In genomic region chr14:121405546-121405945, GRCm38 (mm10) we compare ENCODE assay signal across 9 mouse cellular contexts. TPM values are rescaled to one million over a fixed set of nuclear protein-coding genes. Genes with fewer than 3 reads are reported as not detected.
DNase-seq lines count a peak whose midpoint lies in the region; ATAC-seq lines count a peak whose summit lies in the region.
"Had no signal": no experiment of that assay in that cellular context is flagged by ENCODE, and none has a peak within 500 bp of the region (broad histone marks: within the 10 kb centered on the region; RNA-seq: fewer than 3 reads in every experiment).

No protein-coding gene starts in this region.

- intact Hi-C loops in heart, postnatal 10 days (cut with DNase I), result no loop called here

- H3K27me3 ChIP-seq in heart, embryonic 13.5 days (replicated peaks), result no peaks in the 10 kb centered on the region
- no peaks in the 10 kb centered on the region for H3K27me3 ChIP-seq in hindbrain, embryonic 13.5 days
- no peaks in the 10 kb centered on the region for H3K27me3 ChIP-seq in midbrain, embryonic 11.5 days (ENCODE audit: control insufficient read depth, insufficient read depth, low read length)

- no peak for ATAC-seq in heart, embryonic 13.5 days (ENCODE audit: extremely low read depth, insufficient number of reproducible peaks, low FRiP score, low TSS enrichment)
- no peak for ATAC-seq in hindbrain, embryonic 13.5 days (ENCODE audit: low FRiP score)
- 0 out of 2 replicates have a peak, but pooled peaks have one; percentile 30 for ATAC-seq in midbrain, embryonic 11.5 days (ENCODE audit: low FRiP score)

- peak overlapping the region; percentile 60 for H3K4me2 ChIP-seq in heart, embryonic 13.5 days
- H3K4me2 ChIP-seq in hindbrain, embryonic 13.5 days, result peak overlapping the region; percentile 49
- peak overlapping the region; percentile 37 for H3K4me2 ChIP-seq in midbrain, embryonic 11.5 days

- H3K27ac ChIP-seq in heart, embryonic 13.5 days (replicated peaks), result no peak overlapping the region
- no peak overlapping the region for H3K27ac ChIP-seq in hindbrain, embryonic 13.5 days
- H3K27ac ChIP-seq in midbrain, embryonic 11.5 days (ENCODE audit: low read depth, low read length), result no peak overlapping the region

- no peak for DNase-seq in heart, postnatal 10 days
- peak; percentile 29 for DNase-seq in ZHBTc4 (ENCODE audit: low read depth, low spot score)
- peak; percentile 86 for DNase-seq in midbrain, embryonic 11.5 days (ENCODE audit: low spot score, missing footprints)
- no peak for DNase-seq in layer of hippocampus, adult 11-12 months (ENCODE audit: low spot score)
- no peak for DNase-seq in natural killer cell, adult 2 months (ENCODE audit: low spot score in 2 of 2)
- no peak for DNase-seq in right cerebral cortex, postnatal 36 days (ENCODE audit: low spot score in 2 of 2)
- DNase-seq: kidney, adult 11 months had no signal

- 0 out of 2 replicates have a peak overlapping the region, but pooled peaks have one; percentile 19 for H3K9ac ChIP-seq in heart, embryonic 13.5 days
- no peak overlapping the region for H3K9ac ChIP-seq in hindbrain, embryonic 13.5 days
- no peak overlapping the region for H3K9ac ChIP-seq in midbrain, embryonic 11.5 days (ENCODE audit: low read length)

- 42% methylated on average over 15 of the region's 15 CpGs for WGBS in heart, embryonic 13.5 days
- WGBS in hindbrain, embryonic 13.5 days, result 54% methylated on average over 15 of the region's 15 CpGs
- 54% methylated on average over 15 of the region's 15 CpGs for WGBS in midbrain, embryonic 11.5 days

- H3K4me1 ChIP-seq in heart, embryonic 13.5 days, result no peaks in the 10 kb centered on the region
- peaks cover 4% of the 10 kb centered on the region; the same call in 1 of the 2 replicates for H3K4me1 ChIP-seq in hindbrain, embryonic 13.5 days (replicated peaks)
- no peaks in the 10 kb centered on the region for H3K4me1 ChIP-seq in midbrain, embryonic 11.5 days (ENCODE audit: control insufficient read depth, insufficient read depth, low read length)

- no peaks in the 10 kb centered on the region for H3K9me3 ChIP-seq in heart, embryonic 13.5 days
- H3K9me3 ChIP-seq in hindbrain, embryonic 13.5 days, result no peaks in the 10 kb centered on the region
- no peaks in the 10 kb centered on the region for H3K9me3 ChIP-seq in midbrain, embryonic 11.5 days (ENCODE audit: control insufficient read depth, low read length)

- H3K36me3 ChIP-seq in heart, embryonic 13.5 days, result no peaks in the 10 kb centered on the region
- no peaks in the 10 kb centered on the region for H3K36me3 ChIP-seq in hindbrain, embryonic 13.5 days
- H3K36me3 ChIP-seq in midbrain, embryonic 11.5 days (ENCODE audit: control insufficient read depth, insufficient read depth, low read length), result no peaks in the 10 kb centered on the region

- peak overlapping the region; percentile 30 for H3K4me3 ChIP-seq in heart, embryonic 13.5 days
- peak overlapping the region; percentile 23 for H3K4me3 ChIP-seq in hindbrain, embryonic 13.5 days
- H3K4me3 ChIP-seq in midbrain, embryonic 11.5 days (ENCODE audit: low read depth, low read length), result peak overlapping the region; percentile 4; the same call in 1 of the 2 replicates

RNA-seq across cellular contexts. Expression of gene Stk24, which starts 25.7 kb away (rescaled TPM):
- polyA plus RNA-seq in heart, embryonic 13.5 days (2015; fragmentation: Nextera tagmentation; extraction: Ambion mirVana), result 29.7 and 30.8 TPM in 2 replicates
- total RNA-seq in heart, postnatal 10 days (2021), result 10 to 100 TPM; 86.3 to 96.3 TPM
- polyA plus RNA-seq in hindbrain, embryonic 13.5 days (2015; fragmentation: Nextera tagmentation; extraction: Ambion mirVana), result 20.2 TPM in 2 replicates
- 40.4 and 43.5 TPM in 2 replicates for polyA plus RNA-seq in midbrain, embryonic 11.5 days (2014; fragmentation: Nextera tagmentation; extraction: Ambion mirVana)

Comparison
In these comparisons a context has a peak if more than half of its experiments do, and no peak if none do; other contexts are left out.
1. DNase-seq: peak in ZHBTc4 (single experiment) and midbrain, embryonic 11.5 days (single experiment); none in heart, postnatal 10 days (0 of 2), layer of hippocampus, adult 11-12 months (single experiment), natural killer cell, adult 2 months (0 of 2) and right cerebral cortex, postnatal 36 days (0 of 2).
2. Peak in every context shown above with its lines, with median percentiles within 50 percentile points of each other: H3K4me2 ChIP-seq and H3K4me3 ChIP-seq.